Mouse (Mus musculus) limb, embryonic 10.5 days (tissue): Measurements from ENCODE around the gene Grcc10. TPM values are rescaled to one million over a fixed set of nuclear protein-coding genes. Genes with fewer than 3 reads are reported as not detected.

Experiments
- DNase-seq: peaks from one replicate; pipeline ENCODE4 v3.0.0-alpha.2; 2017; ENCODE audit warnings: low spot score
- H3K27ac ChIP-seq: fragments of 300-500 bp; sonication (generic); 2 replicates; pipeline ENCODE4 v1.5.1; 2016; ENCODE audit warnings: mild to moderate bottlenecking
- H3K27me3 ChIP-seq: fragments of 300-500 bp; sonication (generic); 2 replicates; pipeline ENCODE4 v1.6.1; 2016; ENCODE audit warnings: low read depth, mild to moderate bottlenecking; ENCODE audit not compliant: poor library complexity, severe bottlenecking
- H3K36me3 ChIP-seq: fragments of 300-500 bp; sonication (generic); 2 replicates; pipeline ENCODE4 v1.6.1; 2016; ENCODE audit warnings: mild to moderate bottlenecking, moderate library complexity
- H3K4me1 ChIP-seq: fragments of 300-500 bp; sonication (generic); 2 replicates; pipeline ENCODE4 v1.6.1; 2016
- H3K4me3 ChIP-seq: fragments of 300-500 bp; sonication (generic); 2 replicates; pipeline ENCODE4 v1.5.1; 2016; ENCODE audit warnings: mild to moderate bottlenecking, moderate library complexity
- H3K9me3 ChIP-seq: fragments of 300-500 bp; sonication (generic); replicated peaks from 2 replicates; pipeline ENCODE4 v1.6.1; 2016; ENCODE audit warnings: mild to moderate bottlenecking
- WGBS: fragments of 180-500 bp; shearing (Covaris S2); methylation state at CpG from one replicate; pipeline ENCODE4 v1.1.7; 2016; 5-methylcytosine and 5-hydroxymethylcytosine counted together
- polyA plus RNA-seq: library from polyadenylated mRNA; unstranded; fragments of >200 nt; fragmentation: Nextera tagmentation; extraction: Ambion mirVana; gene quantifications from 2 replicates; pipeline ENCODE4 v1.2.1, GENCODE M21; 2016

Grcc10 gene
- polyA plus RNA-seq, 1 experiment from 2014 or later: 460 TPM

DNA sequence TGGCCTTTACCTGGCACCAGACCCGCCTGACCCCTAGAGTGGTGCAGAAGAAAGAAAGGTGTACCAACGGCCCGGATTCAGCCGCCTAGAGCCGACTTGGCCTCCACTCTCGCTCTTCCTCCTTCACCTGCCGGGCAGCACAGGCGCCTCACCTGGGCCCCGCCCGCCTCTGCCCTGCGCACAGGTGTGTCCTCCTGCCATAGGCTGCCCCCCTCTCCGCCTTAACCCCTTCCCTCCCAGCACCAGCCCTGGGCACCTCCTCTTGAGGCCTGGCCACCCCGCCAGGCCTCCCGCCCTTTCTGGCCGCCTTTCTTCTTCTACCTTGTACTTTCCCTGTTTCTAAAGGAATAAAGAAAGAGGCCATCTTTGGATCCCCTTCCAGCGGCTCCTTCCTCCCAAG is 22.5 kb downstream of the Grcc10 start:
- H3K27ac ChIP-seq: peak overlapping the region; percentile 61
- H3K4me1 ChIP-seq: peaks cover 28% of the 10 kb centered on the region
- H3K4me3 ChIP-seq: peak overlapping the region; percentile 10
- DNase-seq: no peak
- WGBS: 51% methylated on average over 16 of the region's 16 CpGs
- H3K9me3 ChIP-seq: no peaks in the 10 kb centered on the region
- H3K27me3 ChIP-seq: no peaks in the 10 kb centered on the region
- peaks cover 43% of the 10 kb centered on the region for H3K36me3 ChIP-seq

- H3K27ac ChIP-seq: no peak overlapping the region
Observed at GRCm38 (mm10) chr6:124717968-124718367, 23.2 kb downstream of the Grcc10 start.

GRCm38 (mm10) chr6:124716864-124717490 is 24.2 kb downstream of the Grcc10 start:
- Histone ChIP-seq H3K4me3 (no peak overlapping the region), H3K27me3 (no peaks in the 10 kb centered on the region), H3K36me3 (peaks cover 48% of the 10 kb centered on the region), H3K9me3 (no peaks in the 10 kb centered on the region), H3K27ac (no peak overlapping the region), H3K4me1 (peaks cover 37% of the 10 kb centered on the region)
- peak; percentile 67 for DNase-seq
- 76% methylated on average over 20 of the region's 20 CpGs for WGBS

More at GRCm38 (mm10) chr6:124717968-124718367, 23.2 kb downstream of the Grcc10 start:
- WGBS: 73% methylated on average over 13 of the region's 13 CpGs
- H3K4me3 ChIP-seq: 0 out of 2 replicates have a peak overlapping the region, but pooled peaks have one; percentile 10
- H3K36me3 ChIP-seq: peaks cover 48% of the 10 kb centered on the region
- DNase-seq: no peak
- H3K9me3 ChIP-seq: no peaks in the 10 kb centered on the region
- H3K27me3 ChIP-seq: no peaks in the 10 kb centered on the region
- peaks cover 35% of the 10 kb centered on the region for H3K4me1 ChIP-seq

GRCm38 (mm10) chr6:124712918-124713317 is 28.3 kb downstream of the Grcc10 start:
- WGBS: 20% methylated on average over 11 of the region's 11 CpGs
- H3K36me3 ChIP-seq: peaks cover 73% of the 10 kb centered on the region
- H3K9me3 ChIP-seq: no peaks in the 10 kb centered on the region
- peaks cover 32% of the 10 kb centered on the region for H3K4me1 ChIP-seq
- H3K4me3 ChIP-seq: peak overlapping the region; percentile 76
- no peak for DNase-seq
- no peaks in the 10 kb centered on the region for H3K27me3 ChIP-seq
- H3K27ac ChIP-seq: peak overlapping the region; percentile 91

GRCm38 (mm10) chr6:124711824-124712782 is 29.1 kb downstream of the Grcc10 start, which contains the start of the genes Emg1 and Phb2:
TSS of gene Emg1 (minus strand) at chr6:124712178.
TSS of gene Phb2 (plus strand) at chr6:124712336.
- peak within 1 kb of the TSS; percentile 76 for H3K4me3 ChIP-seq
- no peaks in the 10 kb centered on the region for H3K27me3 ChIP-seq
- WGBS: under 1% methylated on average over 74 of the region's 76 CpGs
- H3K36me3 ChIP-seq: peaks cover 73% of the 10 kb centered on the region
- peak; percentile 100 for DNase-seq
- peak within 1 kb of the TSS; percentile 91 for H3K27ac ChIP-seq
- H3K9me3 ChIP-seq: no peaks in the 10 kb centered on the region
- peaks cover 32% of the 10 kb centered on the region for H3K4me1 ChIP-seq

GRCm38 (mm10) chr6:124708289-124708889 is 32.8 kb downstream of the Grcc10 start:
- no peak overlapping the region for H3K27ac ChIP-seq
- no peak for DNase-seq
- H3K9me3 ChIP-seq: no peaks in the 10 kb centered on the region
- H3K4me3 ChIP-seq: no peak overlapping the region
- peaks cover 73% of the 10 kb centered on the region for H3K36me3 ChIP-seq
- H3K4me1 ChIP-seq: peaks cover 22% of the 10 kb centered on the region
- 95% methylated on average over 10 of the region's 10 CpGs for WGBS
- H3K27me3 ChIP-seq: no peaks in the 10 kb centered on the region

DNA sequence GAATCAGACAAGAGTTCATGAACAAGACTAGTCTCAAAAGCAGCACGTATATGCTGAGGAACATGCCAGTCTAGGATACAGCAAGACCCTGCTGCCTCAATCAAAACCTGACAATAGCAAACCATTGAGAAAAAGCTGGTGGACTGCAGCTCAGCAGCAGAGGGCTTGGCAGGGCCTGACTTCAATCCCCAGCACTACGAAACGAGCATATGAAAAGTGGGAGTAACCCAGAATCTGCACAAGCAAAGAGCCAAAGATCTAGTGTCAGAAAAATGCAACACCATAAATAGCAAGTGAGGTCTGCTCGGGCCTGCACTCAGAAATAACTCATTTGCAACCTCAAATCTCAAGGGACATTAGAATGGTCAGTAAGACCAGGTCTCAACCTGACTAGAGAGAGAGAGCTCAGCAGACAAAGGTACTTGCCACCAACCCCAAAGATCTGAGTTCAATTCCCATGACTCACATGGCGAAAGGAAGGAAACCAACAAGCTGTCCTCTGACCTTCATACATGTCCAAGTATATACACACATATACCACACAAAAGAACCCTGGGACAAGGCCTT is 35.0 kb downstream of the Grcc10 start:
- H3K27ac ChIP-seq: no peak overlapping the region
- H3K36me3 ChIP-seq: peaks cover 94% of the 10 kb centered on the region
- H3K27me3 ChIP-seq: no peaks in the 10 kb centered on the region
- 87% methylated on average over 5 of the region's 5 CpGs for WGBS
- peaks cover 14% of the 10 kb centered on the region for H3K4me1 ChIP-seq
- DNase-seq: no peak
- H3K9me3 ChIP-seq: no peaks in the 10 kb centered on the region
- H3K4me3 ChIP-seq: no peak overlapping the region

DNA sequence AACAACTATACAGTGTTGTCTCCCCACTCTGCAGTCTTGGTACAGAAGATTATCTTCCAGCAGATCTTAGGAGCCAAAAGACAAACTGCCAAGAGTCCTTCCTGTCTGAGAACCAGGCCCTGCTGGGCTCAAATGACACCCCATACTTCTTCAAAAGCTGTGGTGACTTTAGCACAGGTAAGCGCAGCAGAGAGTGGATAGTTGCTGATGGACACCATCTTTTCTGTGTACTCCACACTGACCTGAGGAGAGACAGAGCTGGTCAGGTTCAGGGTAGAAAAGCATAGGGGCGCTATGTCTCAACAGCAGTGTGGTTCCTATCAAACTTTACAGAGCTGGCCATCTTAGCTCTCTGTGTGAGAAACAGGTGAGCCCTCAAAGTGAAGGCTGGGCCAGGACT is 36.8 kb downstream of the Grcc10 start:
- H3K27me3 ChIP-seq: no peaks in the 10 kb centered on the region
- H3K9me3 ChIP-seq: no peaks in the 10 kb centered on the region
- H3K36me3 ChIP-seq: peaks cover 100% of the 10 kb centered on the region
- H3K4me1 ChIP-seq: no peaks in the 10 kb centered on the region
- H3K4me3 ChIP-seq: no peak overlapping the region
- 92% methylated on average over 2 of the region's 2 CpGs for WGBS
- DNase-seq: no peak
- no peak overlapping the region for H3K27ac ChIP-seq

DNA sequence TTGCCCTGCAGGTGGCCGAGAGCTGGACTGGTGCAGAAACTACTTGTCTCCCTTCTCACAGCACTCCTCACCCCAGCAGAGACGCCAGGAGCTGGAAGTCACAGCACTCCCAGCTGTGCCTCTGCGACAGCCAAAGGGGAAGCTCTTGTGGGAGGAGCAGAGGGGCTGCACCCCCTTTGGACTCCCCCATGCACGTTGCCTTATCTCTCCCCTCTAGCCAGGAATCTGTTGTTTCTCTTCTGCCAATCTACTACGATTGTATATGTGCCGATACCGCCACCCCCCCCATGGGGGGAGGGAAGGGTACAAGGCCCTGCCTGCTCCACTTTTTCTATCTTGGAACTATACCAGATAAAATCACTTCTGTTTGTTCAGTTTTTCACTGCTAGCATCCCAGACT is 37.4 kb downstream of the Grcc10 start:
- no peaks in the 10 kb centered on the region for H3K27me3 ChIP-seq
- H3K36me3 ChIP-seq: peaks cover 100% of the 10 kb centered on the region
- H3K9me3 ChIP-seq: no peaks in the 10 kb centered on the region
- 82% methylated on average over 7 of the region's 7 CpGs for WGBS
- H3K27ac ChIP-seq: no peak overlapping the region
- no peak for DNase-seq
- H3K4me1 ChIP-seq: no peaks in the 10 kb centered on the region
- H3K4me3 ChIP-seq: no peak overlapping the region

- 53% methylated on average over 3 of the region's 3 CpGs for WGBS
- Histone ChIP-seq H3K9me3 (no peaks in the 10 kb centered on the region), H3K27ac (no peak overlapping the region), H3K36me3 (peaks cover 94% of the 10 kb centered on the region), H3K4me3 (no peak overlapping the region), H3K27me3 (no peaks in the 10 kb centered on the region), H3K4me1 (no peaks in the 10 kb centered on the region)
- peak; percentile 72 for DNase-seq
Observed at GRCm38 (mm10) chr6:124702784-124703103, 38.4 kb downstream of the Grcc10 start.

GRCm38 (mm10) chr6:124702102-124702783 is 38.9 kb downstream of the Grcc10 start:
- Histone ChIP-seq H3K36me3 (peaks cover 89% of the 10 kb centered on the region), H3K4me1 (no peaks in the 10 kb centered on the region), H3K4me3 (no peak overlapping the region), H3K27ac (no peak overlapping the region), H3K9me3 (no peaks in the 10 kb centered on the region), H3K27me3 (no peaks in the 10 kb centered on the region)
- DNase-seq: no peak
- WGBS: 92% methylated on average over 17 of the region's 17 CpGs

GRCm38 (mm10) chr6:124701338-124701737 is 39.8 kb downstream of the Grcc10 start:
- Histone ChIP-seq H3K4me3 (no peak overlapping the region), H3K9me3 (no peaks in the 10 kb centered on the region), H3K4me1 (no peaks in the 10 kb centered on the region), H3K36me3 (peaks cover 80% of the 10 kb centered on the region), H3K27me3 (no peaks in the 10 kb centered on the region), H3K27ac (no peak overlapping the region)
- DNase-seq: no peak
- 86% methylated on average over 8 of the region's 8 CpGs for WGBS
